Mouse (Mus musculus): ENCODE measurements around the gene Atp5d. TPM values are rescaled to one million over a fixed set of nuclear protein-coding genes. Genes with fewer than 3 reads are reported as not detected.

The Atp5d gene
- polyA plus RNA-seq, 1 experiment from 2014 or later: 355 TPM

GRCm38 (mm10) chr10:80174705-80175104 is 36.3 kb downstream of the Atp5d start:
- 49% methylated on average over 2 of the region's 2 CpGs for WGBS
- ATAC-seq (ENCODE audit: low FRiP score) (no peak), DNase-seq (ENCODE audit: low spot score, missing footprints) (peak; percentile 89)
- Histone ChIP-seq H3K27ac (ENCODE audit: low read depth, low read length) (no peak overlapping the region), H3K27me3 (ENCODE audit: control insufficient read depth, insufficient read depth, low read length) (no peaks in the 10 kb centered on the region), H3K4me2 (no peak overlapping the region), H3K9ac (ENCODE audit: low read length) (no peak overlapping the region), H3K36me3 (ENCODE audit: control insufficient read depth, insufficient read depth, low read length) (peaks cover 22% of the 10 kb centered on the region), H3K4me3 (ENCODE audit: low read depth, low read length) (no peak overlapping the region), H3K9me3 (ENCODE audit: control insufficient read depth, low read length) (no peaks in the 10 kb centered on the region), H3K4me1 (ENCODE audit: control insufficient read depth, insufficient read depth, low read length) (peaks cover 30% of the 10 kb centered on the region)

- H3K4me2 ChIP-seq: no peak overlapping the region
- WGBS: 22% methylated on average over 4 of the region's 4 CpGs
- H3K9me3 ChIP-seq (ENCODE audit: control insufficient read depth, low read length): no peaks in the 10 kb centered on the region
- H3K27ac ChIP-seq (ENCODE audit: low read depth, low read length): no peak overlapping the region
- ATAC-seq (ENCODE audit: low FRiP score) (no peak), DNase-seq (ENCODE audit: low spot score, missing footprints) (peak; percentile 97)
- H3K36me3 ChIP-seq (ENCODE audit: control insufficient read depth, insufficient read depth, low read length): peaks cover 13% of the 10 kb centered on the region
- no peak overlapping the region for H3K4me3 ChIP-seq (ENCODE audit: low read depth, low read length)
- H3K4me1 ChIP-seq (ENCODE audit: control insufficient read depth, insufficient read depth, low read length): peaks cover 37% of the 10 kb centered on the region
- no peak overlapping the region for H3K9ac ChIP-seq (ENCODE audit: low read length)
- no peaks in the 10 kb centered on the region for H3K27me3 ChIP-seq (ENCODE audit: control insufficient read depth, insufficient read depth, low read length)
These were observed 37.3 kb downstream of the Atp5d start for GRCm38 (mm10) chr10:80175536-80176269.

- Histone ChIP-seq H3K9me3 (ENCODE audit: control insufficient read depth, low read length) (no peaks in the 10 kb centered on the region), H3K27me3 (ENCODE audit: control insufficient read depth, insufficient read depth, low read length) (no peaks in the 10 kb centered on the region), H3K4me2 (no peak overlapping the region), H3K27ac (ENCODE audit: low read depth, low read length) (no peak overlapping the region; the same call in 1 of the 2 replicates), H3K4me1 (ENCODE audit: control insufficient read depth, insufficient read depth, low read length) (peaks cover 44% of the 10 kb centered on the region), H3K4me3 (ENCODE audit: low read depth, low read length) (no peak overlapping the region), H3K9ac (ENCODE audit: low read length) (peak overlapping the region; percentile 33; the same call in 1 of the 2 replicates), H3K36me3 (ENCODE audit: control insufficient read depth, insufficient read depth, low read length) (peaks cover 7% of the 10 kb centered on the region)
- DNase-seq (ENCODE audit: low spot score, missing footprints): no peak
- ATAC-seq (ENCODE audit: low FRiP score): no peak
- 72% methylated on average over 5 of the region's 5 CpGs for WGBS
These were observed 37.9 kb downstream of the Atp5d start for GRCm38 (mm10) chr10:80176270-80176834.

- Histone ChIP-seq H3K4me3 (ENCODE audit: low read depth, low read length) (no peak overlapping the region), H3K36me3 (ENCODE audit: control insufficient read depth, insufficient read depth, low read length) (no peaks in the 10 kb centered on the region), H3K4me1 (ENCODE audit: control insufficient read depth, insufficient read depth, low read length) (peaks cover 45% of the 10 kb centered on the region), H3K9me3 (ENCODE audit: control insufficient read depth, low read length) (no peaks in the 10 kb centered on the region), H3K4me2 (0 out of 2 replicates have a peak overlapping the region, but pooled peaks have one; percentile 8), H3K27me3 (ENCODE audit: control insufficient read depth, insufficient read depth, low read length) (no peaks in the 10 kb centered on the region; the same call in 1 of the 2 replicates), H3K27ac (ENCODE audit: low read depth, low read length) (peak overlapping the region; percentile 10; the same call in 1 of the 2 replicates), H3K9ac (ENCODE audit: low read length) (peak overlapping the region; percentile 10)
- 39% methylated on average over 7 of the region's 7 CpGs for WGBS
- ATAC-seq (ENCODE audit: low FRiP score) (no peak), DNase-seq (ENCODE audit: low spot score, missing footprints) (no peak)
These were observed 39.2 kb downstream of the Atp5d start for GRCm38 (mm10) chr10:80177441-80178279.

- H3K36me3 ChIP-seq (ENCODE audit: control insufficient read depth, insufficient read depth, low read length): peaks cover 4% of the 10 kb centered on the region; the same call in 1 of the 2 replicates
- WGBS: 2% methylated on average over 63 of the region's 106 CpGs
- ATAC-seq (ENCODE audit: low FRiP score): peak; percentile 83
- peak; percentile 96 for DNase-seq (ENCODE audit: low spot score, missing footprints)
- H3K27me3 ChIP-seq (ENCODE audit: control insufficient read depth, insufficient read depth, low read length): no peaks in the 10 kb centered on the region; the same call in 1 of the 2 replicates
- H3K27ac ChIP-seq (ENCODE audit: low read depth, low read length): peak within 1 kb of the TSS; percentile 74
- H3K9me3 ChIP-seq (ENCODE audit: control insufficient read depth, low read length): no peaks in the 10 kb centered on the region
- H3K9ac ChIP-seq (ENCODE audit: low read length): peak within 1 kb of the TSS; percentile 97
- peak within 1 kb of the TSS; percentile 76 for H3K4me3 ChIP-seq (ENCODE audit: low read depth, low read length)
- H3K4me1 ChIP-seq (ENCODE audit: control insufficient read depth, insufficient read depth, low read length): peaks cover 42% of the 10 kb centered on the region
- peak within 1 kb of the TSS; percentile 83 for H3K4me2 ChIP-seq
These were observed 40.9 kb downstream of the Atp5d start, which contains the start of gene Efna2 for GRCm38 (mm10) chr10:80179068-80180051. Gene Efna2, plus strand, starts transcription at chr10:80179482.

GRCm38 (mm10) chr10:80180288-80180687 is 41.9 kb downstream of the Atp5d start:
- Histone ChIP-seq H3K9me3 (ENCODE audit: control insufficient read depth, low read length) (no peaks in the 10 kb centered on the region), H3K36me3 (ENCODE audit: control insufficient read depth, insufficient read depth, low read length) (peaks cover 4% of the 10 kb centered on the region; the same call in 1 of the 2 replicates), H3K4me2 (peak overlapping the region; percentile 83), H3K27me3 (ENCODE audit: control insufficient read depth, insufficient read depth, low read length) (no peaks in the 10 kb centered on the region; the same call in 1 of the 2 replicates), H3K4me1 (ENCODE audit: control insufficient read depth, insufficient read depth, low read length) (peaks cover 46% of the 10 kb centered on the region), H3K9ac (ENCODE audit: low read length) (peak overlapping the region; percentile 97), H3K27ac (ENCODE audit: low read depth, low read length) (peak overlapping the region; percentile 74), H3K4me3 (ENCODE audit: low read depth, low read length) (peak overlapping the region; percentile 76)
- WGBS: 27% methylated on average over 6 of the region's 6 CpGs
- DNase-seq (ENCODE audit: low spot score, missing footprints) (no peak), ATAC-seq (ENCODE audit: low FRiP score) (no peak)

- peak overlapping the region; percentile 61; the same call in 1 of the 2 replicates for H3K27ac ChIP-seq (ENCODE audit: low read depth, low read length)
- H3K4me2 ChIP-seq: peak overlapping the region; percentile 83
- no peaks in the 10 kb centered on the region for H3K9me3 ChIP-seq (ENCODE audit: control insufficient read depth, low read length)
- peaks cover 45% of the 10 kb centered on the region for H3K4me1 ChIP-seq (ENCODE audit: control insufficient read depth, insufficient read depth, low read length)
- 40% methylated on average over 5 of the region's 5 CpGs for whole genome bisulfite sequencing
- peaks cover 4% of the 10 kb centered on the region; the same call in 1 of the 2 replicates for H3K36me3 ChIP-seq (ENCODE audit: control insufficient read depth, insufficient read depth, low read length)
- peaks cover under 1% of the 10 kb centered on the region; the same call in 1 of the 2 replicates for H3K27me3 ChIP-seq (ENCODE audit: control insufficient read depth, insufficient read depth, low read length)
- DNase-seq (ENCODE audit: low spot score, missing footprints) (peak; percentile 84), ATAC-seq (ENCODE audit: low FRiP score) (no peak)
- H3K9ac ChIP-seq (ENCODE audit: low read length): peak overlapping the region; percentile 97
- H3K4me3 ChIP-seq (ENCODE audit: low read depth, low read length): peak overlapping the region; percentile 76
These were observed 42.4 kb downstream of the Atp5d start for GRCm38 (mm10) chr10:80180823-80181222.

- H3K36me3 ChIP-seq (ENCODE audit: control insufficient read depth, insufficient read depth, low read length): peaks cover 7% of the 10 kb centered on the region; the same call in 1 of the 2 replicates
- no peaks in the 10 kb centered on the region for H3K9me3 ChIP-seq (ENCODE audit: control insufficient read depth, low read length)
- H3K9ac ChIP-seq (ENCODE audit: low read length): peak overlapping the region; percentile 97
- 80% methylated on average over 7 of the region's 7 CpGs for WGBS
- H3K4me3 ChIP-seq (ENCODE audit: low read depth, low read length): peak overlapping the region; percentile 76
- ATAC-seq (ENCODE audit: low FRiP score): no peak
- H3K27ac ChIP-seq (ENCODE audit: low read depth, low read length): no peak overlapping the region; the same call in 1 of the 2 replicates
- peaks cover 41% of the 10 kb centered on the region for H3K4me1 ChIP-seq (ENCODE audit: control insufficient read depth, insufficient read depth, low read length)
- peak; percentile 86 for DNase-seq (ENCODE audit: low spot score, missing footprints)
- peaks cover 6% of the 10 kb centered on the region for H3K27me3 ChIP-seq (ENCODE audit: control insufficient read depth, insufficient read depth, low read length)
- H3K4me2 ChIP-seq: peak overlapping the region; percentile 83
These were observed 44.1 kb downstream of the Atp5d start for GRCm38 (mm10) chr10:80182547-80182946.

Measured in midbrain, embryonic 11.5 days (tissue).